Mouse (Mus musculus) kidney, postnatal 0 days (tissue): ENCODE measurements at regions not wholly inside any gene's neighbourhood (a gene's known extent, or its start where the extent isn't known, plus 50 kb on each side); places are given as distances from the start of the nearest gene placed in this dataset.

ENCODE experiments used
- ATAC-seq: fragments of 200-750 bp; cut with Nextera tagmentation; replicated peaks from 2 replicates; pipeline ENCODE4 v1.8.0; 2017; ENCODE audit warnings: low read depth, moderate number of reproducible peaks, moderate TSS enrichment, moderate library complexity; ENCODE audit not compliant: low FRiP score
- DNase-seq: peaks from one replicate; pipeline ENCODE4 v3.0.0-alpha.2; 2016; ENCODE audit warnings: low spot score
- H3K27ac ChIP-seq: fragments of 300-500 bp; sonication (generic); 2 replicates; pipeline ENCODE4 v1.5.1; 2014; ENCODE audit warnings: mild to moderate bottlenecking
- H3K27me3 ChIP-seq: fragments of 300-500 bp; sonication (generic); 2 replicates; pipeline ENCODE4 v1.6.1; 2014; ENCODE audit warnings: low read length, mixed read lengths; ENCODE audit not compliant: insufficient read depth
- H3K36me3 ChIP-seq: fragments of 300-500 bp; sonication (generic); 2 replicates; pipeline ENCODE4 v1.6.1; 2014; ENCODE audit warnings: low read length, mixed read lengths; ENCODE audit not compliant: insufficient read depth
- H3K4me1 ChIP-seq: fragments of 300-500 bp; sonication (generic); replicated peaks from 2 replicates; pipeline ENCODE4 v1.6.1; 2014; ENCODE audit warnings: antibody characterized with exemption, low read length, mixed read lengths; ENCODE audit not compliant: insufficient read depth
- H3K4me2 ChIP-seq: fragments of 300-500 bp; sonication (generic); 2 replicates; pipeline ENCODE4 v1.6.1; 2014; ENCODE audit warnings: mild to moderate bottlenecking, low read length, moderate library complexity, mixed read lengths
- H3K4me3 ChIP-seq: fragments of 300-500 bp; sonication (generic); replicated peaks from 2 replicates; pipeline ENCODE4 v1.5.1; 2014; ENCODE audit warnings: low read depth, low read length
- H3K9ac ChIP-seq: fragments of 300-500 bp; sonication (generic); 2 replicates; pipeline ENCODE4 v1.6.1; 2014; ENCODE audit warnings: low read depth, low read length
- H3K9me3 ChIP-seq: fragments of 300-500 bp; sonication (generic); replicated peaks from 2 replicates; pipeline ENCODE4 v1.6.1; 2016; ENCODE audit warnings: low read length, inconsistent platforms, mixed read lengths
- CTCF ChIP-seq: IDR thresholded peaks from 2 replicates; pipeline ENCODE4 v1.5.1; 2016; ENCODE audit warnings: antibody characterized with exemption, low read depth, mild to moderate bottlenecking, moderate library complexity
- WGBS: fragments of 180-500 bp; shearing (Covaris S2); extraction: QIAGEN DNeasy Blood & Tissue Kit; methylation state at CpG from one replicate; pipeline ENCODE4 v1.1.7; 2014; 5-methylcytosine and 5-hydroxymethylcytosine counted together

DNA sequence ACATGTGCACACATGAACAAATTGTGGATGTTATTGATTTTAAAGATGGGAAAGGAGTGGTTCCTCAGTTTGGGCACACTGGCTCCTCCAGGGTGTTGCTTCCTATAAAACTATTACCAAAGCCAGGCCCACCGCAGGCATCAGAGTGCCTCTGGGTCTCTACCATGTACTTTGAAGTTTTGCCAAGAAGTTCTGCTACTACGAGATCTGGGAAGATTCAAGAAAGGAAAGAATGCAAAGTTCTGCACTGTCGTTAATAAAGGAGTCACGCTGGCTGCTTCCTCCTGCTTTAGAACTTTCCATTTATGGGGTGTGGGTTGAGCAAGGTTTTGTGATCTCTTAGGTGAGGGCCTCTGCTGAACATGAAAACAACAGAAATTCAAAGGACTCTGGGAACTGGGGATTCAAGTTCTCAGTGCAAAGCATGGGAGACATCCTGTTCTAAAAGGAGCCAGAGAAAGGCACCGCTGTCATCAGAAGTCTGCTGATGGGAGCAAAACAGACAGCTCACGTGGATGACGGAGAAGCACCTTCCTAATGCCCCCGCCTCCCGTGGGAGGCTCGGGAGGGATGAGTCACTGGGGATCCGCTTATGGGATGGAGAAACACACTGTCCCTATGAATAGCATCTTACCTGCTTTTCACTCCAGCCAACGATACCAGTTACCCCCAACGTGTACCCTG, 394.6 kb upstream of the Kazn start:
- no peak overlapping the region for H3K4me3 ChIP-seq
- H3K36me3 ChIP-seq = no peaks in the 10 kb centered on the region
- ATAC-seq = no peak
- H3K4me2 ChIP-seq = no peak overlapping the region
- no peak overlapping the region for H3K9ac ChIP-seq
- H3K9me3 ChIP-seq = no peaks in the 10 kb centered on the region
- peaks cover 3% of the 10 kb centered on the region; the same call in 1 of the 2 replicates for H3K4me1 ChIP-seq
- no peaks in the 10 kb centered on the region for H3K27me3 ChIP-seq
- 64% methylated on average over 13 of the region's 13 CpGs for whole genome bisulfite sequencing
- TF ChIP-seq CTCF = no peak
- peak; percentile 16 for DNase-seq
- no peak overlapping the region for H3K27ac ChIP-seq

DNA sequence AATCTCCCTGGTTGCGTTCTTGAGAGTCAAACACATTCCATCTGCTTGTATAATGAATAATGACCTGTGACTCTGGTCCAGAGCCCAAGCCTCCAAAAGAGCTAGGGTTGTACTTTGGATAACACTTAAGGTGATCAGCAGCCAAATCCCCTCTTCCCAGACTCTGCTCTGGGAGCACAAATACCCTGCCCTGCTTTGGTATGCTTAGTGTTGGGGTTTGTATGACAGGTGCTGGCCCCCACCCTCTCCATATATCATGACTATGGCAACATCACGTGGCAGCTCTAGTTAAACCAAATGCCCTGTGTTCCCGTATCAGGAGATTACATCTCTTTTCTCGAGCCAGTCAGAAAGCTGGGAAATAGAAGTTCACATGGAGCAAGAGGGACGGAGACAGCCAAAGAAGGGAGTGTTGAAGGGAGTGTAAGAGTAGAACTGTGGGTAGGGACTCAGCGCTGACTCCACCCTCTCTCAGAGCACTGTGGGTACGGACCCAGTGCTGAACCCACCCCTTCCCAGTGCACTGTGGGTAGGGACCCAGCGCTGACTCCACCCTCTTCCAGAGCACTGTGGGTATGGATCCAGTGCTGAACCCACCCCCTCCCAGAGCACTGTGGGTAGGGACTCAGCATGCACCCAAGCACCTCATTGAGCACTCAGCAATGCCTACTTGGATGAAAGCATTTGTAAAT, 387.4 kb upstream of the Kazn start:
- H3K27me3 ChIP-seq = no peaks in the 10 kb centered on the region
- H3K9me3 ChIP-seq = no peaks in the 10 kb centered on the region
- no peak overlapping the region for H3K4me3 ChIP-seq
- no peaks in the 10 kb centered on the region for H3K36me3 ChIP-seq
- TF ChIP-seq CTCF = no peak
- no peak overlapping the region for H3K27ac ChIP-seq
- ATAC-seq = no peak
- H3K4me1 ChIP-seq = 0 out of 2 replicates have a peak, but pooled peaks cover 4% of the 10 kb centered on the region
- H3K9ac ChIP-seq = no peak overlapping the region
- DNase-seq = no peak
- H3K4me2 ChIP-seq = no peak overlapping the region
- WGBS = 61% methylated on average over 8 of the region's 8 CpGs

DNA sequence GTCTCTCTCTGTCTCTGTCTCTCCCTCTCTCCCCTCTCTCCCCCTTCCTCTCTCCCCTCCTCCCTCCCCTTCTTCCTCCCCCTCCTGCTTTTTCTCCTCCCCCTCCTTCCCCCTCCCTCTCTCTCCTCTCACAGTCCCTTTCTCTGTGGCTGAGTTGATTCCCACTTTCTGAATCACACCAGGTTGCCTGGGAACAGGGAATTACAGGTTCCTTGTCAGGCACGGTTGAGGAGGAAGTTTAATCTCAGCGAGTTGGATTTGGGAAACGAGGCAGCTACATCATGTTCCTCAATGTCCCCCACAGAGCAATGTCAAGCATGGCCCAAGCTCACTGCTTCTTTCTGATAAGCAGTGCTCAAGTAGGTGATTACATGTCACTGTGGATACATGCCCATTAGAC, 386.3 kb upstream of the Kazn start:
- Histone ChIP-seq H3K9me3 (no peaks in the 10 kb centered on the region), H3K36me3 (no peaks in the 10 kb centered on the region), H3K27me3 (no peaks in the 10 kb centered on the region), H3K9ac (no peak overlapping the region), H3K4me3 (no peak overlapping the region), H3K4me1 (0 out of 2 replicates have a peak, but pooled peaks cover 4% of the 10 kb centered on the region), H3K27ac (no peak overlapping the region), H3K4me2 (no peak overlapping the region)
- ATAC-seq (no peak), DNase-seq (no peak)
- 64% methylated on average over 3 of the region's 3 CpGs for whole genome bisulfite sequencing
- no peak for TF ChIP-seq CTCF

DNA sequence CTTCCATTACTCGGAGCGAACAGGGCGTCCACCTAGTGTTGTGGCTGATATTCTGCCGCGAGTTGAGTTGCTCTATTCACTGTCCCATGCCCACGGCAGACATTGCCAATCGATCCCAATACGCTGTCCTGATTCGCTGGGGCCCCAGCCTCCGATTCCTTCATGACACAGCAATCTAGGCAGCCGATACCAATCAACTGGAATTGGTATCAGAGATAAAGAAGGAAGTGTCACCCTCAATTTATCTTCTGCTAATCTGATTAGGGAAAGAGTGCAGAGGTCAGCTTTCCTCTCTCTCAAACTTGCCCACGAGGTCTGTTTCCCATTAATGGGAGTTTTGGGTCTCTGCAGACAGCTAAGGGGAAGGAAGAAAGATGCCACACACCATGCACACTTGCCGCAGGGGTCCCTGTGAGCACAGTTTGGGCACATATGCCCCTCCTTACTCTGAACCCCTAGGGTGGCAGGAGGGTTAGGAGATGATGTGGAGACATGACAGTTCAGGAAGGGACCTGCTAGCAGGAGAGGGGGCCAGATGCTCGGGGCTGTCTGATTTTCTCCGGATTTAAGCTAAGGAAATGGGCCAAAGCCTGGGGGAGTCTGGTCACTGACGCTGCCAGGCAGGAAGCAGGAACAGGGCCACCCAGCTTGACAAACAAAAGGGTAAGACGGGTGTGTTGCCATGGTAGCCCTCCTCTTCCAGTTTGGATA, 383.1 kb upstream of the Kazn start:
- peak; percentile 31 for DNase-seq

DNA sequence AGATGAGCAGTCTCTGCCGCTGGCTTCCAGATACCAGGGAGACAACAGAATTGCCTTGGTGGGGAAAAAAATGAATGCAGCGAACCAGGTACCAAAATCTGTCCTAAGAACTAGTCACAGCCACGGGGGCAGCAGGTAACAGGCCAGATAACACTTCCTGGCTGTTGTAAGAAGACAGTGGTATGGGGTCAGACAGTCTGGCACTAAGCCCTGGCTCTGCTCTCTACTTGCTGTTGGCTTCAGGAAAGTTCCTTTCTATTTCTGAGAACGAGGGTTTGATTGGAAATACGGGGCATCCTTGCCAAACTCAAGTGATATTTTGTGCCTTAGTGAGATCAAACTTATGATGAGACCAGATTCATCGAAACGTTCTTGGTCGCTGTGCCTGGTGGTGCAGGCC, 380.2 kb upstream of the Kazn start:
- no peak overlapping the region for H3K27ac ChIP-seq
- no peaks in the 10 kb centered on the region for H3K27me3 ChIP-seq
- H3K36me3 ChIP-seq = no peaks in the 10 kb centered on the region
- H3K4me3 ChIP-seq = no peak overlapping the region
- no peak overlapping the region for H3K4me2 ChIP-seq
- H3K9me3 ChIP-seq = no peaks in the 10 kb centered on the region
- WGBS = 84% methylated on average over 8 of the region's 8 CpGs
- H3K9ac ChIP-seq = no peak overlapping the region
- no peak for DNase-seq
- H3K4me1 ChIP-seq = 0 out of 2 replicates have a peak, but pooled peaks cover 4% of the 10 kb centered on the region
- no peak for ATAC-seq
- TF ChIP-seq CTCF = no peak

More for the DNA sequence above, 383.1 kb upstream of the Kazn start:
- no peak for ATAC-seq
- Histone ChIP-seq H3K4me1 (0 out of 2 replicates have a peak, but pooled peaks cover 4% of the 10 kb centered on the region), H3K9ac (no peak overlapping the region), H3K9me3 (no peaks in the 10 kb centered on the region), H3K27me3 (no peaks in the 10 kb centered on the region), H3K27ac (no peak overlapping the region), H3K4me2 (no peak overlapping the region), H3K36me3 (no peaks in the 10 kb centered on the region), H3K4me3 (no peak overlapping the region)
- no peak for TF ChIP-seq CTCF
- 56% methylated on average over 17 of the region's 17 CpGs for WGBS

DNA sequence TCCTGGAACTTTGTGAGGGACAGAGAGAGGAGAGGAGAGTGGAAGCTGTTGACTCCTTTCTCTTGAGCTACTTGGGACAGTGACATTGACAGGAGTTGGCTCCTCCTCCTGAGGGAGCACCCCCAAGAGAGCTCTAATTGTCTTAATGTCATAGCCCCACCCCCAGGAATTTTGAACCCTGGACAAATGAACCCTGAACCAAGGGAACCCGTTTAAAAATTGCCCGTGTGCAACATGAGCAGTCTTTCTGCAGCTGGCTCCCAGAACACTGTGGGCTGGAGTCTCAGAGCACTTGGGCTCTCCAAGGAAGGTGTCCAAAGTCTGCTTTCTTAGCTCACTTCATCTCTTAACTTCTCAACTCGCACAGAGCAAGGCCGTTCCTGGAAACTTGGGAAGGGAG, 379.6 kb upstream of the Kazn start:
- peak; percentile 43 for ATAC-seq

More for the DNA sequence above, 379.6 kb upstream of the Kazn start:
- DNase-seq = no peak
- Histone ChIP-seq H3K27ac (no peak overlapping the region), H3K36me3 (no peaks in the 10 kb centered on the region), H3K27me3 (no peaks in the 10 kb centered on the region), H3K4me1 (0 out of 2 replicates have a peak, but pooled peaks cover 4% of the 10 kb centered on the region), H3K4me2 (no peak overlapping the region), H3K9me3 (no peaks in the 10 kb centered on the region), H3K4me3 (no peak overlapping the region), H3K9ac (no peak overlapping the region)
- 20% methylated on average over 4 of the region's 4 CpGs for WGBS
- no peak for TF ChIP-seq CTCF
